Mouse (Mus musculus) cerebellum, adult 2 months (tissue): ENCODE data around the gene Krtap1-4. TPM values are rescaled to one million over a fixed set of nuclear protein-coding genes. Genes with fewer than 3 reads are reported as not detected.

Experiments
- DNase-seq, 2 experiments: peaks; one replicate each; pipeline ENCODE4 v3.0.0; 2021
- H3K27ac ChIP-seq: fragments of 200-500 bp; 2 replicates; pipeline ENCODE4 v1.5.1; 2012; ENCODE audit warnings: low read length, control low read depth, inconsistent platforms; ENCODE audit not compliant: insufficient read depth
- H3K27me3 ChIP-seq: fragments of 200-500 bp; 2 replicates; pipeline ENCODE4 v1.6.1; 2012; ENCODE audit warnings: inconsistent platforms, mild to moderate bottlenecking, low read length, moderate library complexity; ENCODE audit not compliant: control insufficient read depth, insufficient read depth
- H3K4me1 ChIP-seq: fragments of 200-500 bp; 2 replicates; pipeline ENCODE4 v1.6.1; 2011; ENCODE audit warnings: low read length; ENCODE audit not compliant: control insufficient read depth, insufficient read depth
- H3K4me3 ChIP-seq: fragments of 200-500 bp; replicated peaks from 2 replicates; pipeline ENCODE3; 2011; ENCODE audit warnings: mild to moderate bottlenecking, low read depth, low read length, control low read depth; ENCODE audit not compliant: insufficient read depth
- CTCF ChIP-seq: fragments of 200-500 bp; IDR thresholded peaks from 2 replicates; pipeline ENCODE4 v1.5.1; 2011; ENCODE audit warnings: low read depth, mild to moderate bottlenecking, control low read depth, low read length, moderate library complexity, borderline replicate concordance; ENCODE audit not compliant: insufficient read depth
- POLR2A ChIP-seq: fragments of 200-500 bp; IDR thresholded peaks from 2 replicates; pipeline ENCODE4 v1.6.1; 2011; ENCODE audit warnings: low read length, control low read depth, borderline replicate concordance; ENCODE audit not compliant: insufficient read depth
- WGBS: fragments of 180-500 bp; shearing (Covaris S2); methylation state at CpG from one replicate; pipeline ENCODE4 v1.1.7; 2018; 5-methylcytosine and 5-hydroxymethylcytosine counted together
- polyA plus RNA-seq: library from polyadenylated mRNA; depleted of rRNA; stranded (reverse); fragments of >200 nt; gene quantifications from 2 replicates; pipeline ENCODE4 v1.2.3, GENCODE M21; 2012

Krtap1-4 gene
- polyA plus RNA-seq, 1 experiment: not detected

DNA sequence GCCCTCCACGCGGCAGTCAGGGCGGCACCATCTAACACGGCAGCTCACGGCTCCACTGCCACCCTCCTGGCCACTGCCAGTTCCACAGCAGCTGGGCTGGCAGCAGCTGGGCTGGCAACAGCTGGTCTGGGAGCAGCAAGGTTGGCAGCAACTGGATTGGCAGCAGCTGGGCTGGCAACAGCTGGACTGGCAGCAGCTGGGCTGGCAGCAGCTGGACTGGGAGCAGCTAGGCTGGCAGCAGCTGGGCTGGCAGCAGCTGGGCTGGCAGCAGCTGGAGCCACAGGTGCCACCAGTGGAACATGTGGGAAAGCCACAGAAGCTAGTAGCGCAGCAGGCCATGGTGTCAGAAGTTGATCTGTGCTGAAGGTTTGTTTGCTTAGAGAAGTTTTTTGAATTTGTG lies 7.5 kb upstream of the Krtap1-4 start, which contains the start of gene Krtap1-3:
Gene Krtap1-3, minus strand, starts transcription at position 359 of the 400 bp plus-strand sequence.
- Histone ChIP-seq H3K4me1 (no peaks in the 10 kb centered on the region), H3K4me3 (no peak within 1 kb of the TSS), H3K27me3 (no peaks in the 10 kb centered on the region), H3K27ac (no peak within 1 kb of the TSS)
- DNase-seq: no peak
- 71% methylated on average over 6 of the region's 6 CpGs for WGBS
- TF ChIP-seq POLR2A: no peak
- TF ChIP-seq CTCF: no peak

GRCm38 (mm10) chr11:99585096-99585495 lies 1.6 kb upstream of the Krtap1-4 start:
- Histone ChIP-seq H3K4me1 (no peaks in the 10 kb centered on the region), H3K4me3 (no peak overlapping the region), H3K27me3 (no peaks in the 10 kb centered on the region), H3K27ac (no peak overlapping the region)
- WGBS: 78% methylated on average over 7 of the region's 7 CpGs
- DNase-seq: no peak
- no peak for TF ChIP-seq POLR2A
- no peak for TF ChIP-seq CTCF

DNA sequence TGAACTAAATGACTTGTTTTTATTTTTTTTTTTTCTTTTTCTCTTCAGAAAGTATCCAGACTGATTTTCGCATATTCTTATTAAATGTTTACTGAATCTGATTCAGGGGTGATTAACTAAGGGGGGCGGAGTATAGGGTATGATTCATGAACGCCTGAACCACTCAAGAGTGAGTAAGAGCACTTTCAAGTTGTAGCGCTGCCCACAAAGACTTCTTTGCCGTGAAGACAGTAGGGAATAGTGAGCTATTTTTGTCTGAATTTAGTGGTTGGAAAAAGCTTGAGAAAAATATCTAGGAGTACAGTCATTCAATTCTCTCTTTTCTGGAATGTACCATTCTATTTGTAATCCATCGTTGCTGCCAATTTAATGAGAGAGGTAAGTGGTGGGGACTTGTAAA lies 1.9 kb downstream of the Krtap1-4 start:
- 83% methylated on average over 6 of the region's 6 CpGs for WGBS
- no peak overlapping the region for H3K4me3 ChIP-seq
- H3K4me1 ChIP-seq: no peaks in the 10 kb centered on the region
- H3K27ac ChIP-seq: no peak overlapping the region
- TF ChIP-seq CTCF: no peak
- TF ChIP-seq POLR2A: no peak
- DNase-seq: no peak
- no peaks in the 10 kb centered on the region for H3K27me3 ChIP-seq

- no peaks in the 10 kb centered on the region for H3K4me1 ChIP-seq
- WGBS: 92% methylated on average over 5 of the region's 5 CpGs
Observed at GRCm38 (mm10) chr11:99581051-99581450, 2.4 kb downstream of the Krtap1-4 start.

DNA sequence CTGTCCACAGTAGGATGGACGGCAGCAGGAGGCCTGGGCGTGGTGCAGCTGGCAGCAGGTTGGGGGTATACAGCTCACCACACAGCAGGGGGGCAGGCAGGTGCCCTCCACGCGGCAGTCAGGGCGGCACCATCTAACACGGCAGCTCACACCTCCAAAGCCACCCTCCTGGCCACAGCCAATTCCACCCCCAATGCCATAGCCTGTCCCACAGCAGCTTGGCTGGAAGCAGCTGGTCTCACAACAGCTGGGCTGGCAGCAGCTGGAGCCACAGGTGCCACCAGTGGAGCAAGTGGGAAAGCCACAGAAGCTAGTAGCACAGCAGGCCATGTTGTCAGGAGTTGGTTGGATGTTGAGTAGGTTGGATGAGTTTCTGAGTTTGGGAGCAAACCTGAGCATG lies 2.8 kb downstream of the Krtap1-4 start, which contains the start of gene Krtap1-5:
Gene Krtap1-5, minus strand, starts transcription at position 381 of the 400 bp plus-strand sequence.
- Histone ChIP-seq H3K27me3 (no peaks in the 10 kb centered on the region), H3K4me1 (no peaks in the 10 kb centered on the region), H3K4me3 (no peak within 1 kb of the TSS), H3K27ac (no peak within 1 kb of the TSS)
- no peak for DNase-seq
- WGBS: 84% methylated on average over 6 of the region's 6 CpGs
- TF ChIP-seq CTCF (no peak), POLR2A (no peak)

More at GRCm38 (mm10) chr11:99581051-99581450, 2.4 kb downstream of the Krtap1-4 start:
- no peak overlapping the region for H3K27ac ChIP-seq
- H3K4me3 ChIP-seq: no peak overlapping the region
- TF ChIP-seq POLR2A: no peak
- no peak for TF ChIP-seq CTCF
- H3K27me3 ChIP-seq: no peaks in the 10 kb centered on the region
- no peak for DNase-seq

DNA sequence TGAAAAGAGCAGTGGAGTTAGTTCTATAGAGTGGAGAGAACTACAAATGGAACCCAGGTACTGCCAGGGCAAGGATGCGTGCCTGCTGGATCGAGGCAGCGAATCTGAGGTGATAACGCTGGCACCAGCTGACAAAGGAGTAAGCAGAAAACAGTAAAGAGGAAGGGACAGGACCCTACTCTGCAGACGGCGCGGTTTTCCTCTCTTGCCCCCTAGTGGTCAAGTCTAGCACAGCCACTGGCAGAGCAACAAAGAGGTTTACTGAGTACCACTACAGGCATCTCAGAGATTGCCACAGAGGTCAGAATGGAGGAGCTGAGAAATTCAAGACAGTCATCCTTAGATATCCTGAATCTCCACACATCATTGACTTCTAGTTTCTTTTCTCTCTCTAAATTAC lies 9.3 kb downstream of the Krtap1-4 start:
- WGBS: 4% methylated on average over 7 of the region's 7 CpGs
- peak; percentile 38 to 56 for DNase-seq
- no peak overlapping the region for H3K4me3 ChIP-seq

GRCm38 (mm10) chr11:99573164-99573563 lies 10.3 kb downstream of the Krtap1-4 start:
- Histone ChIP-seq H3K4me1 (peaks cover 2% of the 10 kb centered on the region), H3K27me3 (no peaks in the 10 kb centered on the region), H3K4me3 (no peak overlapping the region), H3K27ac (no peak overlapping the region)
- 43% methylated on average over 4 of the region's 4 CpGs for WGBS
- TF ChIP-seq CTCF (no peak), POLR2A (no peak)
- DNase-seq: no peak

More for the DNA sequence above, 9.3 kb downstream of the Krtap1-4 start:
- Histone ChIP-seq H3K27ac (no peak overlapping the region), H3K4me1 (peaks cover 2% of the 10 kb centered on the region), H3K27me3 (no peaks in the 10 kb centered on the region)
- peak; percentile 70 for TF ChIP-seq CTCF
- no peak for TF ChIP-seq POLR2A

DNA sequence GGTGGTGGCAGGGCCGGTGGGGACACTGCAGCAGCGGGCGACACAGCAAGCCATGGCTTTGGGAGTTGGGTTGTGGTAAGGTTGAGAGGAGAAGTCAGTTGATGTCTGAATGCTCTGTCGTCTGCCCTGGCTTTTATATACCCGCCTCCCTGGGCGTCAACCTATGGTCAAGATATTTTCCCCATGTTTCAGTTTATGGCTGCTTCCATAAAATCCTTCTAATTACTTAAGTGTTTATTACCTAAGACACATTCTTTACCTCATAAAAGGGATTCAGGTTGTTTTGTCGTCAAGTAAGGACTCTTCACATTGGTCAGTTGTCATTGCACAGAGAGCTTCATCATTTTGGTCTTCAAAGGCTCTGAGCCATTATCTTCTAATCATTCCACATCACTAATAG lies 16.9 kb downstream of the Krtap1-4 start, which contains the start of gene Krtap3-1:
Gene Krtap3-1, minus strand, starts transcription at position 101 of the 400 bp plus-strand sequence.
- H3K27me3 ChIP-seq: no peaks in the 10 kb centered on the region
- no peak within 1 kb of the TSS for H3K27ac ChIP-seq
- H3K4me3 ChIP-seq: no peak within 1 kb of the TSS
- no peaks in the 10 kb centered on the region for H3K4me1 ChIP-seq
- TF ChIP-seq CTCF (no peak), POLR2A (no peak)
- no peak for DNase-seq
- WGBS: 72% methylated on average over 7 of the region's 7 CpGs

DNA sequence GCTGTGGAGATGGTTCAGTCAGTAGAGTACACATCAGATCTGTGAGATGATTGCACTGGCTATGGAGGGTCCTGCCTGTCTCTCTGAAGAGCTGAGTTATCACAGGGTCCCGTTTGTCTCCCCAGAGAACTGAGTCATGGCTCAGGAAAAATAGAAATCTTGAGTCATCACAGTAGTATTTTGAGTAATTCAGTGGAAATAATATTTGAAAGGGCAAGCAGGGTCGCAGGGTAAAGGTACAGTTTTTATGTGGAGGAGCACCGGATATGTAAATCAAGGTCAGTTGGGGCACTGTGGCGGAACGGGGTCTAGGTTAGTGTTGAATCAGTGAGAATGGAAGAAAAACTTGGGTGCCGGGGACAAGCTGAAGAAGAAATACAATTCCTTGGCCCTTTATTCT lies 20.9 kb downstream of the Krtap1-4 start:
- Histone ChIP-seq H3K27ac (no peak overlapping the region), H3K4me1 (no peaks in the 10 kb centered on the region), H3K27me3 (no peaks in the 10 kb centered on the region), H3K4me3 (no peak overlapping the region)
- DNase-seq: no peak
- TF ChIP-seq POLR2A (no peak), CTCF (no peak)
- 78% methylated on average over 6 of the region's 6 CpGs for WGBS
